Mouse (Mus musculus): ENCODE measurements around the gene S1pr1. TPM values are rescaled to one million over a fixed set of nuclear protein-coding genes. Genes with fewer than 3 reads are reported as not detected.
A peak's percentile ranks its signal among the peaks of the same experiment; 100 is the strongest.

Gene S1pr1
- total RNA-seq, 1 experiment from 2014 or later: 15.0 TPM

GRCm38 (mm10) chr3:115711924-115712807 lies 2.7 kb downstream of the S1pr1 start:
- no peak for DNase-seq

DNA sequence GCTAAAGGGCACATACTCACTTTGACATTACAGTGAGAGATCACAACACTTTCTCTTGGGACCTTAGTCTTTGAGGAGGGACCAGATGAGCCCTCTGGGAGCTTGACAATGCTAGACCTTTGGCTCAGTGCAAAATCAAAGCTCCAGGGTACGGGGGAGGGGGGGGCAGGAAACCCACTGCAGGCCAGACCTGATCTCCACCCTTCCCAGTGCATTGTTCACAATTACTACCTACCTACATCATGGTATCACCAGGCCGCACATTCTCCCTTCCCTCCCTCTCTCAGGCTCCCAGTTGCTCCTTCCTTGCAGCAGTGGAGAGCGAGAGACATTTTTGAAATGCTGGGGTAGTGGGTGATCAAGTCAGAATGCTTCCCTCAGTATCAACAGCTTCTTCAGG lies 3.5 kb downstream of the S1pr1 start:
- DNase-seq: peak; percentile 6

- no peak for DNase-seq
Observed at GRCm38 (mm10) chr3:115710051-115710450, 4.8 kb downstream of the S1pr1 start.

- DNase-seq: no peak
Observed at GRCm38 (mm10) chr3:115709118-115709574, 5.7 kb downstream of the S1pr1 start.

DNA sequence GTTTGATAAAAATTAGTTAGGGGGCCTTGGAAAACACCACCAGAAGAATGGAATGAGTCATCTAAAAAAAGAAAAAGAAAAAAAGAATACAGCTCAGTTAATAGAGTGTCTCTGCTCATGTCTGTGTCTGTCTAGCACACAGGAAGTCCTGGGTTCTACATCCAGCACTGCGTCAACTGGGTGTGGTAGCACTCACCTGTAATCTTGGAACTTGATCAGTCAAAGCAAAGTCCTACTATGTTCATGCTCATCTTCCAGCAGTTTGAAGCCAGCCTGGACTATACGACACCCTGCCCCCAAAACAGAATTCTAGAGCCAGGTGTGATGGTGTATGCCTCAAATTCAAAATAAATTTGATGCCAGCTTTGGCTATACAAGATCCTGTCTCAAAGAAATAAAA lies 8.1 kb downstream of the S1pr1 start:
- no peak for DNase-seq

GRCm38 (mm10) chr3:115704254-115704908 lies 10.5 kb downstream of the S1pr1 start:
- DNase-seq: no peak

GRCm38 (mm10) chr3:115703720-115704119 lies 11.2 kb downstream of the S1pr1 start:
- no peak for DNase-seq

GRCm38 (mm10) chr3:115702089-115702488 lies 12.8 kb downstream of the S1pr1 start:
- no peak for DNase-seq

DNA sequence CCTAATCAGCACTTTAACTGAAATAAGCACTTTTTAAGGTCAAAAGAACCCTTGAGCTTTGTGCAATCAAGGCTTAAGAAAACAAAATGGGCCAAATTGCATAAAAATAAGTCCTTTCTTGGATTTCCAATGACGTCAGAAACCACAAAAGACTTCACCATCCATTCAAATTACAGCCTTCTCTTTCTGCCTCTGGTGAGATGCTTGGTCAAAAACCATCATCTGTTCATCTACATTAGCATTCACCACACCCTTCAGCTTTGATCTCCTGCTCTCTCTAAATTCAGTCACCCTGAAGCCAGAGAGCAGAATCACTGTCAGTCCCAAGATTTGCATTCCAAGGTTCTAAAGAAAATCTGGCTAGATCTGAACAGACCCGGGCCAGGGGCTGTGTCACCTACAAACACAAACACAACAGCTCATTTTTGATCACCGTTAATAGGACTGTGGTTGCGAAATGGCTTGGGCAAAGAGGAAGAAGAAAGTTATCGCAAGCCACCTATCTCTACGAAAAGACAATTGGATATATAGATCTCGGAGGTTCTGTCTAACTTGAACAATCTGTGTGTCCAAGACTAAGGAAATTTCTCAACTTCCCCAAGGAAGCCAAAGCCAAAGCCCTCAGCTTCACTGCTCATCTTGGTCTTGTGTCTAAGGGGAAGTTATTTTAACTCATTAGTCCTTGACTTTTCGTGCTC lies 19.5 kb downstream of the S1pr1 start:
- no peak for DNase-seq

DNA sequence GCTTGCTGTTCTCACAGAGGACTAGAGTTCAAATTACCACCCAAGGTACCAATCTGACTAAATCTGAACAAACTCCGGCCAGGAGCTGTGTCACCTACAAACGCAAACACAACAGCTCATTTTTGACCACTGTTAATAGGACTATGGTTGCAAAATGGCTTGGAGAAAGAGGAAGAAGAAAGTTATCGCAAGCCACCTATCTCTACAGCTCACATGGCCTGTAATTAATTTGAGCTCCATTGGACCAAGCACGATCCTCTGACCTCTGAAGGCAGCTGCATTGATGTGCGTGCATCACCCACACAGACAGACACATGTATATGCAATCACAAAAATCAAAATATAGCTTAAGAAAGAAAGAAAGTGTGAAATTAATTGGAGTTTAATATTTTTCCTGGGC lies 20.7 kb downstream of the S1pr1 start:
- no peak for DNase-seq

GRCm38 (mm10) chr3:115693390-115693789 lies 21.5 kb downstream of the S1pr1 start:
- no peak for DNase-seq

DNA sequence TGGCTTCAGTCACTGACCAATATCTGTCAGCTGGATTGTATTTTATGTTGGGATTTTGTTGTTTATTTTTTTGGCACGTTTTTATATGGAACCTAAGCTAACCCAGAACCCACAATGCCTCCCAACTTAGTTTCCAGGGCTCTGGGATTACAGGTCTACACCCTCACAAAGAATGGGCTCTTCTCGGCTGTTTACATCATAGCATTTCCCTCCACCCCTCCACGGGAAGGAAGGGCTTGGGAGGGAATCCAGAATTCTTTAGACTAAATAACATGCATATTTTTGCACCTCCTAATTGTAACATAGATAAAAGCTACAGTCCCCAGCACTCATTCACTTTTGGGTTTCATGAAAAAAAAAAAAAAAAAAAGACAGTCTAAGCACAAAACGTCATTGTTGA lies 22.0 kb downstream of the S1pr1 start:
- no peak for DNase-seq

- no peak for DNase-seq
Observed at GRCm38 (mm10) chr3:115692384-115692783, 22.5 kb downstream of the S1pr1 start.

DNA sequence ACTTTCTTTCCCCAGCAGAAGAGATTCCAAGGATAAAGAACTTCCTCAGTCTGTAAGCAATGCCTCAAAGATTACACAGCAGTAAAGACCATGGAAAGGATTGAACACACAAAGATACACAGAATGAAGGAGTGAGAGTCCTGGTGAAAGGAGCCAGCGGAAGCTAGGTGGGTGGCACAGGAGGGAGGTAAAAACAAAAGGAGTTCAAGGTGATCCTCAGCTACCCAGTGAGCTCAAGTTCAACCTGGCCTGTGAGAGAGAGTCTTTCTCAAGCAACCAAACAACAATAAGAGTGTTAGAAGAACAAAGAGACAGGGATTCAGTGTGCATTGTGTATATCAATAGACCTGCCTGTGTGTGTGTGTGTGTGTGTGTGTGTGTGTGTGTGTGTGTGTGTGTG lies 25.0 kb downstream of the S1pr1 start:
- DNase-seq: no peak

- DNase-seq: peak; percentile 19
Observed at GRCm38 (mm10) chr3:115689352-115689751, 25.5 kb downstream of the S1pr1 start.

- no peak for DNase-seq
Observed at GRCm38 (mm10) chr3:115687821-115688220, 27.1 kb downstream of the S1pr1 start.

GRCm38 (mm10) chr3:115682328-115683088 lies 32.4 kb downstream of the S1pr1 start:
- peak; percentile 4 for DNase-seq

GRCm38 (mm10) chr3:115681184-115681583 lies 33.7 kb downstream of the S1pr1 start:
- no peak for DNase-seq

DNA sequence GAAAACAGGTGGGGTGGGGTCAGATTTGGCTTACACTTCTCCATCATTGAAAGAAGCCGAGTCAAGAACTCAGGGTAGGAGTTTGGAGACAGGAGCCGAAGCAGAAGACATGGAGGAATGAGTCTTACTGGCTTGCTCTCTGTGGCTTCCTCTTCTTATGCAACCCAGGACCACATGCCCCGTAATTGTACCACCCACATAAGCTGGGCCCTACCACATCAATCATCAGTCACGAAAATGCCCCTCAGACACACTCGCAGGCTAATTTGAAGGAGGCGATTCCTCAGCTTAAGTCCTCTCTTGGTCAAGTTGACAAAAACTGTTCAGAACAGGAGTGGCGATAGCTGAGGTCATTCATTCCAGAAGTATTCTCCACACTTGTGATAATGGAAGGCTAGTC lies 35.9 kb downstream of the S1pr1 start:
- DNase-seq: no peak

DNA sequence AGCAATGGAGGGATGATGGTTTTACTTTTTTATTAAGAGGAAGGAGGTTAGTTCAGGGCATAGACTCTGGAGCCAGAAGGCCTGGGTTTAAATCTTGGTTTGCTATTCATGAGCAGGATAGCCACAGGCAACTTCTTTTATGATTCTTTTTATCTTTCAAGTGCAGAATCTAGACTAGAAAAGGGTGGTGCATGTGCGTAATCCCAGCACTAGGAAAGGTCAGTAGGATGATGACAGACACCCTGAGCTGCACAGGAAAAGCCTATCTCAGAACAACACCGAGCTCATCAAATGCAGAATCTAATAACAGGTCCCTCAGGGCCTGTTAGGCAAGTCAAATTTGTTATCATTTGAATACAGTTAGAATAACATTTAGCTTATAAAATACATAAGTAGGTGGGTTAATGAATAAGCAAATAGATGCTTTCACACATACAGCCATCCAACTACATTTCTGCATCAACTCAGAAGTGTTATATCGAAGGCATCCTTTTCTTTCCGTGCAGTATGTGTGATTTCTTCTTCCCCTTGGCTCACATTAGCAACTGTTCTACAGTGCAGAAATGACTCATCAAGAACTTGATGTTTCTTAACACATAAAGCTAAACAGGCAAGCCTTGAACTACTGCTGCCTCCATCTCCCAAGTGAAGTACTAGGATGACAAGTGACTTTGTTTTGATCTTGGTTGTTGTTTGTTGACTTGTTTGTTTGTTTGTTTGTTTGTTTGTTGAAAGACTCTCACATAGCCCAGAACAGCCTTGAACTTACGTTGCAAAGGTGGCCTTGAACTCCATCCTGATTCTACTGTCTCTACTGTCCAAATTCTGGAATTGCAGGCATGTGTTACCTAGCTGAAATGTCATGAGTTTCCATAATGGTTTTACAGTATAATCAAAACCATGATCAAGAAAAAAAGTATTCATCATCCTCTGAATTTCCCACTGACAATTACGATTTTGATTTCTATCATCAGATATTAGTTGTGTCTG lies 39.0 kb downstream of the S1pr1 start:
- no peak for DNase-seq

- no peak for DNase-seq
Observed at GRCm38 (mm10) chr3:115674665-115675064, 40.2 kb downstream of the S1pr1 start.

Measured in adrenal gland, postnatal 25 days (tissue).